Mouse (Mus musculus) MEL-GATA-1-ER (cell line): ENCODE results near the gene Fam172a.

Experiments
- DNase-seq: peaks from one replicate; pipeline ENCODE4 v3.0.0-alpha.2; 2012; ENCODE audit warnings: low read depth; ENCODE audit errors: extremely low read depth

The Fam172a gene

GRCm38 (mm10) chr13:78178021-78178420 lies 476.2 kb downstream of the Fam172a start:
- no peak for DNase-seq

- no peak for DNase-seq
Measured at GRCm38 (mm10) chr13:78178771-78179170, 476.9 kb downstream of the Fam172a start.

GRCm38 (mm10) chr13:78179312-78180097 lies 477.7 kb downstream of the Fam172a start:
- no peak for DNase-seq

- no peak for DNase-seq
Measured at GRCm38 (mm10) chr13:78180261-78180660, 478.4 kb downstream of the Fam172a start.

GRCm38 (mm10) chr13:78181071-78181929 lies 479.5 kb downstream of the Fam172a start:
- no peak for DNase-seq

- no peak for DNase-seq
Measured at GRCm38 (mm10) chr13:78181930-78182558, 480.2 kb downstream of the Fam172a start.

GRCm38 (mm10) chr13:78183004-78183403 lies 481.2 kb downstream of the Fam172a start:
- DNase-seq: no peak

- DNase-seq: no peak
Measured at GRCm38 (mm10) chr13:78183986-78184385, 482.2 kb downstream of the Fam172a start.

- DNase-seq: no peak
Measured at GRCm38 (mm10) chr13:78184786-78185466, 483.1 kb downstream of the Fam172a start.

- no peak for DNase-seq
Measured at GRCm38 (mm10) chr13:78186340-78186946, 484.6 kb downstream of the Fam172a start.

GRCm38 (mm10) chr13:78187833-78188232 lies 486.0 kb downstream of the Fam172a start:
- DNase-seq: no peak

GRCm38 (mm10) chr13:78189586-78189985 lies 487.8 kb downstream of the Fam172a start:
- no peak for DNase-seq

- no peak for DNase-seq
Measured at GRCm38 (mm10) chr13:78193211-78193610, 491.4 kb downstream of the Fam172a start.

GRCm38 (mm10) chr13:78194135-78194849 lies 492.5 kb downstream of the Fam172a start:
- no peak for DNase-seq

- no peak for DNase-seq
Measured at GRCm38 (mm10) chr13:78194850-78195600, 493.2 kb downstream of the Fam172a start.

- no peak for DNase-seq
Measured at GRCm38 (mm10) chr13:78195601-78196115, 493.8 kb downstream of the Fam172a start.

- no peak for DNase-seq
Measured at GRCm38 (mm10) chr13:78196236-78196796, 494.5 kb downstream of the Fam172a start.

- no peak for DNase-seq
Measured at GRCm38 (mm10) chr13:78197286-78197818, 495.5 kb downstream of the Fam172a start.
